Mouse (Mus musculus): ENCODE data around the gene D16Ertd472e.
A peak's percentile ranks its signal among the peaks of the same experiment; 100 is the strongest.

Gene D16Ertd472e

DNA sequence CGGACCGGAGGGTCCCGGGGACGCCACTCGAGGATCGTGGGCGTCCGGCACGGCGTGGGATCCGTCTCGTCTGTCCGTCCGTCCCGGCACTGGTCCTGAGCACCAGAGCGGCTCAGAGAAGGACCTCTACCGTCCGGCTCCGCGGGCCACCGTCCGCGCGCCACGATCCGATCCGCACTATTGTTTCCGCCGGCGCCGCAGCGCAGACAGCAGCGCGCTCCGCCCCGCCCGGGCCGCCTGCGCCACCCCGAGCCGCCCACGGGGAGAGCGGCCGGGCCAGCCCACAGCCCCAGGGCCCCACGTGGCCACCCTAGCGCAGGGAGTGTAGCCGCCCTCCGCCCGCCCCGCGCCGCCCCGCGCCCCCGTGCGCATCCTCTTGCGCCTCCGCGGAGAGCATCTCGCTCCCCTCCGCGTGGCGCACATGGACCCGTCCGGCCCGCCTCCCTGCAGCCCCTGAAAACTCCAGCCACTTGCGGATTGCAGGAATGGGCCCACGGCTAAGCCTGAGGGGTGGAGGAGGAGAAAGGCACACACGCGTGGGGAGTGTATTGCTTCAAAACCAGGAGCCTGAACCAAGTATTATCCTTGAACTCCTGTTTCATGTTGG lies at the start of gene D16Ertd472e:
TSS of gene D16Ertd472e (minus strand) at position 231 of the 607 bp plus-strand sequence.
- peak; percentile 79 for DNase-seq

DNA sequence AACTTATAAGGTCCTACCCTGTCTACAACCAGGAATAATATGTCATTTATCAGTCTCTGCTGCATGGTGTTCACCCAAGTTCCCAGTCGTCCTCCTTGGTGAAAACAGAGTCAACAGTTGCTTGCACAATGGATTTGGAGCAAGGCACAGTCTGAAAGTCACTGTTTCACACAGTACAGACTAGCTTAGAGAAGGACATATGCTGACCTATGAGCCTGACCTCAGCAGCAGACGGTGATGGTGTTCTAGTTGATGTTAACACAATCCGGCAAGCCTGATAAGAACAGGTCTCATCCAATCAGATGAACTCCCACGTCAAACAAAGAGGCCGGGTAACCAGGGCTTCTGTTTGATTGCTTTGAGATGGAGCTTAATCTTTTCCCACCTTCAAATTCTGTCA lies 46.2 kb upstream of the D16Ertd472e start:
- no peak for DNase-seq

DNA sequence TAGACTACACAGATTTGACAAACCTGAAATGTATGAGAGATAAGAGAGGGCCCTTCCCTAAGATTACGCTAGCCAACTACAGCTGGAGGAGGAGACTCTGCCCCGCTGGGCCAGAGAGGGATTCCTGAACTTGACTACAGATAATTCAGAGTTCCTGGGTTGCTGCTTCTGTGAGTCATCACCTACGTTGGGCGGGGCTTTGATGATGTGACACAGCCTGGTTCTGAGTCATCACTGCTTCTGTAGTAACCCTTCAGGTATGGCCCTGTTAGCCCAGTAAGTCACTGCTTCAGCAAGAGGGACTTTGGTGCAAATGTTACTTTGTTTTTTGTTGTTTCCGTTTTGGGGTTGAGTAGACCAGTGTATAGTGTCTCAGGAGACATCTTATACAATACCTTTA lies 42.9 kb upstream of the D16Ertd472e start:
- DNase-seq, result no peak

DNA sequence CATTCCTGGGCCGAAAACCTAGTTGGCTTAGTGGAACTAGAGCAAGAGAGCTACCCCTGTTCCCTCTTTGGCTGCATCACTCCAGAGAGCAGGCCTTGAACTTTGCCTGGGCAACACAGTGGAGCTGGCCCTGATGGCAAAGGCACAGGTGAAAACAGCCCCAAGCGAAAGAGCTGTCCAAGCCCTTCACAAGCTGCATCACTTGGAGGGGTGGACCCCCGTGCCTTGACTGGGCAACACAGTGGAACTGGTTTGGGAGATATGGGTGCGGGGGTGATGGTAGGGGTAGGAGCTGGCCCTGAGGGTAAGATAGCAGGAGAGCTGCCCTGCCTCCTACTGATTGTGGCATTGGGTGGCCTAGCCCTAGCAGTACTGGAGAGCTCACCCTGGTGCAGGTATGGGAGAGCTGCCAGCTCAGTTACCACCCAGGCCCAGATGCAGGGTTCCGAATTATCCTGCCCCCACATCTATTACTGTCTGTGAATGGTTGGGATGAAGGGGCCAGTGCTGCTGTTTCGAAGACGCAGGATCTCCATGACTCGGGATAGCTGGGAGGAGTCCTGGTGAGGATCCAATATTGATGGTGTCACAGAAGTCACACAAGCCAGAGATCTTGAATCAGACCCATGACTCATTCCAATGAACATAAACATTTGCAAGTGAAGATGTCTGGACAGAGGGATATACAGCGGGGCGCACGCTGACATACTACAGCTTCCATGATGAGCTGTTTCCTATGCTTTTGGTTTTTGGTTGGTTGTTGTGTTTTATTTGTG lies 41.4 kb upstream of the D16Ertd472e start:
- no peak for DNase-seq

DNA sequence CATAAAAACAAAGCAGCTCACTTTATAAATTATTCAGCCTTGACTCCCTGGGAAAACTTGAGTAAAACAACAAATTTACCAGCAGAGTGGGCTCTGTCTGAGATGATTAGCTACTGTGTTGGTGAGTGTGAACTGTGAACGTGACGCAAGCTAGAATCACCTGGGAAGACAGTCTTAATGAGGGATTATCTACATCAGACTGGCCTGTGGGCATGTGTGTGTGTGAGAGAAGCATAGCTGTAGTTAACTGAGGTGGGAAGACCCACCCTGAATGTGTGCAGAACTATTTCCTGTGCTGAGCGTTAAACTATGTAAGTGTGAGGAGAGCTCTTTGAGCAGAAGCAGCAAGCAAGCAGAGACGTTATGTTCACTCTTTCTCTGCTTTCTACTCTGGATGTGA lies 29.7 kb upstream of the D16Ertd472e start:
- DNase-seq, result no peak

DNA sequence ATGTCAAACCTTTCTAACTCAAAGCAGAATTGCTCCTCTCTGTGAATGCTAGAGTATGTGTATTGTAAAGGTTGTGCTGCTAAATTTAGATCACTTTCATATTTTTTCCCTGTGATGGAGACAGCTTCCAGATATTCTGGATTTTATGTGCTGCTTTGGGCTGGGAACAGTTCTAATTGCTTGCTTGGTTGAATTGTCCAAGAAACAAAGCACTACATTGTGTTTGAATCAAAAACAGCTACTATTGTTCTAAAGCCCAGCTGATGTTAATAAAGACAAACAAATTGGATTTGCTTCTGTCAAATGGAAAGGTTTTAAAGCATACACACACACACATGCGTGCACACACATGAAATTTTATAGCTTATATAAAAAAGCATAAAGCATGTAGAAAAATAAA lies 22.4 kb upstream of the D16Ertd472e start:
- no peak for DNase-seq

DNA sequence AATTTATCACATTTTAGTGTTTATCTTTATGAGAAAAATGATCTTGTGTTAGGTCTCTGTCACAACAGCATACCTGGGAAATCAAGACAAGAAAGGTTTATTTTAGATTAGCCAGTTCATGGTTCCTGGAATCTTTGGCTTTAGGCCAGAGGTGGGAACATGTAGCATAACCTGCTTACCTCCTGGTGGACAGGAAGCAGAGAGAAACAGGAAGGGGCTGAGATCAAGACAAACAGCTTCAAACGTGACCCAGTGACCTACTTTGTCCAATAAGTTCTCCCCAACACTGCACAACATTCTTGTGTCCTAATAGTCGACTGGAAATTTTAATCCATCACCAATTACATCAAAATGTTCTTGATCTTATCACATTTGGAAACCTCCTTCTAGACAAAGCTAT lies 19.9 kb upstream of the D16Ertd472e start:
- DNase-seq, result no peak

DNA sequence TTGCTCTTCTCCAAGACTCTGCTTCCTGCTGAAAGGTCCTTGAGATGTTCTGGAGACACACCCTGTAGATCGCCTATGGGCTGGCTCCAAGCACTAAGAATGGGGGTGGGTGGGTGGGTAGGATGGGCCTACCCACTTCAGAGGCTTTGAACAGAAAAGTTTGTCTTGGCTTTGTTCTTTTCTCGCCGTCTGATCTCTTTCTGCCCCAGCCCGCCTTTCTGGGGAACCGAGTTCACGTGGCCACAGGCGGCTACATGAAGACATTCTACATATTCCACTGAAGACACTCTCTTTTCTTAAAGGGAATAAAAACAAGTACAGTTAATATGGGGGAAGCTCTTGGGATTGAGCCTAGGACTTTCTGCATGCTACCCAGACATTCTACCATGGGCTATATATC lies 19.3 kb upstream of the D16Ertd472e start:
- no peak for DNase-seq

DNA sequence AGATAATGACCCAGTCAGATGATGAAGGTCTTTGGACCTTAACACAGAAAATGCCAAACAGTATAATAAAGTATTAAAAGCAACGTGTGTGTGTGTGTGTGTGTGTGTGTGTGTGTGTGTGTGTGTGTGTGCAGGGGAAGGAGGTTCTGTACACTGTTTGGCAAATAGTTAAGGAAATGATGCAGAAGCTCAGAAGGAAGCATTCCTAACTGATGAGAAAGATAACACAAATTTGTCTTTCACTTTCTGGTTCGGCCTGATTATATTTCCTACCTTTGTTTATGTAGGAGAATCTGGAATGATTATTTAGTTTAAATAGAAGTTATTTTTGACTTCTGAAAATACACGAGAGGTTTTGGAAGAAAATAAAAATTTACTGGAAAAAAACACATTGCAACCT lies 17.6 kb upstream of the D16Ertd472e start:
- no peak for DNase-seq

DNA sequence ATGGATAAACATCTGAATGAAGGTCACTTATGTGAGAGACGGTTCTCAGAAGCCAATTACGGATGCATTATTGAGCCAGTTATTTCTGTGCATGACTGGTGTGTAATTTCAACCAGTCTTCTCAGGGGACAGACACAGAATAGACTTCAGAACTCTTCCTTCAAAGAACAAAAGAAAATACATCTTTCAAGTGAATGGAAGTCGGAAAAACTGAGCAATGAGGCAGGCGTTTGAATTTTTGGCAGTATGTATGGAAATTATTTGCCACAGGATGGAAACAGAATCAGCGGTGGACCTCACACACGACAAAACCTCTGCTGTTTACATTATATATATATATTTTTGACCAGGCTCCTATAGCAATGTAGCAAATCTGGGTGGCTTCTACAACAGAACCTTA lies 14.6 kb upstream of the D16Ertd472e start:
- no peak for DNase-seq

DNA sequence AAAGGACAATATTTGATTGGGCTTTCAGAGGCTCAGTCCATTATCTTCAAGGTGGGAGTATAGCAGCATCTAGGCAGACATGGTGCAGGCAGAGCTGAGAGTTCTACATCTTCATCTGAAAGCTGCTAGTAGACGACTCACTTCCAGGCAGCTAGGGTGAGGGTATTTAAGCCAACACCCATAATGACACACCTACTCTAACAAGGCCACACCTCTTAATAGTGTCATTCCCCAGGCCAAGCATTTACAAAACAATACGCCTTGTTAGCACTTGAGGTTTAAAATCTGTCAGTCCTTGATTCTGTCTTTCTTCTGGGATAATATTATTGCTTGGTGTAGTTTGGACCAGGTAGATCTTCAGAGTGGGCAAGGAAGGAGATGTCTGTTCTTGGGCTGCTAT lies 12.3 kb upstream of the D16Ertd472e start:
- DNase-seq, result no peak

DNA sequence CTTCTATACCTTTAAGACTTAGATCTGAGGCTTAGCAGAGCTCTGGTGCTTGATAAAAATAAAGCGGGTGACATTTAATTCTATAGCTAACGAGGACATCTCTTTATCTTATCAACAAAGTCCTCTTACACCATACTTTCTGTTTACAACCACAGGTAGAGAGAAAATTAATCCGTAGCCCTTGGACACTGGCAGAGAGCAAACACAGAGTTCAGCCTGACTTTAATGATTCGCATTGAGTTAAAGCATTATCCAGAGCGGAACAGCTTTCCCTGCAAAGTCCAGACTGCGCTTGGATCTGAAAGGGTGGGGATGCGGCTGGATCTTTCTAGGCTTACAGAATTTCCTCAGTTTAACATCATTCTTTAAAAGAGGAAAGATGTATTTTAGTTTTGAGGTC lies 10.1 kb upstream of the D16Ertd472e start:
- no peak for DNase-seq

DNA sequence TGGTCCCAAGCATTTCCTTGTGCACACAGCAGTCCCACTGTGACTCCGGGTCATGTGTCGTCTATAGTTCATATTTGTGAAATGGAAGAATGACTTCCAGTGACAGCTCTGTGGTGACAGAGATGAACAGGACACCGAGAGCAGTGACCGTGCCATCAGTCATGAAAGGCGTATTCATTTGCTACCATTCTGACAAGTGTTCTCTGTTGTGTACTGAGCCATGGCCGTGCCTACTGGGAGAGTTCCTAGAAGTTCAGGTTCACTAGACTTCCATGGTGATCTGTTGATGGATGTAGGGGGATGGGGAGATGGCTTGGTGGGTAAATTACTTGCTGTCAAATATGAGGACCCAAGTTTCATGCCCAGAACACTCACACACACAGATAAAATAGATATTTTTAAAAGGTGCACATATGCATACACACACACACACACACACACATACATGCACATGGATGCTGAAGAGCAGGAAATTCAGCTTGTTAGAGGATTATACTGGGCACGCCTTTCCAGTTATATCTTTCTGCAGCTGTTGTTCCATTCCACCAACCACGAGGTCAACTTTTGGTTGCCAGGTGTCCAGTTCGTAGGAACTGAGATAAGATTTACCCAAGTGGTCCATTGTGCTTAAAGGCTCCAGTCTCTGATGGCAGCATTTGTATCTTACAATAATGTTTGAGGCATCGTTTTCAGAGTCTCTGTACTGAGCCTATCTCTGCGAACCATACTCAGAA lies 9.3 kb upstream of the D16Ertd472e start:
- DNase-seq, result no peak

DNA sequence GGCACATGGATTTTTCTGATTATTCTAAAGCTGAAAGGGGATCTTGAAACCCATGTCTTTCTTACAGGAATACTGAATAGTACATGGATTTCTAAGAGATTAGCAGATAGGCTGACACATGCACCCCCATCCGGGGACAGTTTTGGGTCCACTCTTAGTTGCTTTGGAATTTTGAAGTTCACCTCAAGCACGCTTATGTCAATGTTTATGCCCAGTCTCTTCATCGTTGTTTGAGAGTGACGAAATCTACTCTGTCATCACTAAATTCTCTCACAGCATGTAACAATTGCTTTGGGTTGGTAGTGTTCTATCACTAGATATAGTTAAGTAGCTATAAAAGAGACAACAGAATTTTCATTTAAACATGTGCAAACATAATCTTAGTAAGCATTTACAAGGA lies 8.7 kb upstream of the D16Ertd472e start:
- DNase-seq, result no peak

DNA sequence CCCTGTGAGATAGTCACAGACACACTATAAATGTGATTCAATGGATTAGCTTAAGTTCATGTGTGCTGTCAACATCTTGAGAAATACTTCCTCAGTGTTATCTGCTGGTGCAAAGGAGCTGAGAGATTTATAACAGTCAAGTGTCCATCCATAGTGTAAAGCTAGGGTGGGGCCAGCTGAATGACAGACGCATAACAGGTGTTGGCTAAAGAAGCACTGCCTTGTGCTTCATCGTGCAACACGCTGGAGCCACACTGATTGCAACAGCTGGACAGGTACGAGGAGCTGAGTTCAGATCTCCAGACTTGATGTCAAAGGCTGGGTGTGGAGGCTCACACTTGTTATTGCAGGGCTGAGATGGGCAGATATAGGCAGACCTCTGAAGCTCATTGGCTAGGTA lies 7.5 kb upstream of the D16Ertd472e start:
- DNase-seq, result no peak

DNA sequence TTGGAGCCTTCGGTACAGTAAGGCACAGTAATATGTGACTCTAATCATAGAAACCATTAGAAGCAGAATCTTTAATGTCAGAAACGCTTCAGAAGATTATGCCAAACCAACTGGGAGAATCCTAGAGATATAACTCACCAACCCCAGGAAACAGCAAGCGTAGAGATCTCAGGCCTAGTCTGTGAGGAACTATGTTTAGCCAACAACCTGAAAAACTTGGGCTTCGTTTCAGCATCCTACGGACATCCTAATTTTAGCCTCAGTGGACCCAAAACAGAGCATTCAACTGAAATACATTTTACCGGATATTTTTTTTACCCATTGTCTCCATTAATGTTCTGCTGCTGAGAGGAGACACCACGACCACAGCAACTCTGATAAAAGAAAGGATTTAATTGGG lies 3.9 kb upstream of the D16Ertd472e start:
- no peak for DNase-seq

DNA sequence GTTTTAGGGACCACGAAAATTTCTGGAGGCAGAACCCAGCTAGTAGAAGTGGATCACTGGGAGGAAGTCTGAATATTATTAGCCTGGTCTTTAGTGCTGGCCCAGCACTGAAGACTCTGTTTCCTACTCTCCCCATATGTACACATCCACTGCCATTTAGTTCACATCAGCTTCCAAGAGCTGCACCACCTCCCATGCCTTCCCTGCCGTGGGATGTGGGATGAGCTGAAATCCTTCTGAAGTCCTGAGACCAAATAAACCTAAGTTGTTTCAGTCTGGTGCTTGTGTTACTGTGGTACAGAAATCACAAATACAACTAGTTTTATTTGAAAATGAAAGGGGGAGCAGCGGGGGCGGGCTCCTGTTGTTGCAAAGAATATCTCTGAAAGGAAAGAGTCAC lies 2.9 kb upstream of the D16Ertd472e start:
- DNase-seq, result no peak

DNA sequence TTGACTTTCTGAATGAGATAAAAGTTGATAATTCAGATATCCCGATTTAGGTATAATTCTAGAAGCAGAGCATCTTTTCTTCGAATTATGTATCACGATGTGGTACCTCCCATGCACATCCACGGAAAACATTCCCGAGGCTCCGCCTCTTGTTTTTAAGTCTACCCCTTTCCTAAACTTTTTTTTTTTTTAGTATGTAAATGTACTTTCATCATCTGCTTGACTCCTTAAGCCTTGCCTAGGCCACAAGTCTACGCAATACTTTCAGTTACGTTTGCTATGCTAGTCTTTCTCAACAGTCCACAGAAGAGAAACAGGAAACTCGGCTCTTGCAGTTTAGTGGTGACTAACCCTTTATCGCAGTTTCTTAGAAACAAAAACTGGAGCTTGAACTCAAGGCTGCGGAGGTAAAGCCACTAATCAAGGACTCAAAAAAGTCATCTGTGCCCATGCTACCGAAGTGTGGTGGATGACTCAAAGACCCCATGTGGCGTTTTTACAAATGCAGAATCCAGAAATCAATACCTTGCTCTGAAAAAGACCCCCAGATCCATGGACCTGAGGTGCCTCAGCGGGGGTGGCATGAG lies 670 bp upstream of the D16Ertd472e start:
- no peak for DNase-seq

DNA sequence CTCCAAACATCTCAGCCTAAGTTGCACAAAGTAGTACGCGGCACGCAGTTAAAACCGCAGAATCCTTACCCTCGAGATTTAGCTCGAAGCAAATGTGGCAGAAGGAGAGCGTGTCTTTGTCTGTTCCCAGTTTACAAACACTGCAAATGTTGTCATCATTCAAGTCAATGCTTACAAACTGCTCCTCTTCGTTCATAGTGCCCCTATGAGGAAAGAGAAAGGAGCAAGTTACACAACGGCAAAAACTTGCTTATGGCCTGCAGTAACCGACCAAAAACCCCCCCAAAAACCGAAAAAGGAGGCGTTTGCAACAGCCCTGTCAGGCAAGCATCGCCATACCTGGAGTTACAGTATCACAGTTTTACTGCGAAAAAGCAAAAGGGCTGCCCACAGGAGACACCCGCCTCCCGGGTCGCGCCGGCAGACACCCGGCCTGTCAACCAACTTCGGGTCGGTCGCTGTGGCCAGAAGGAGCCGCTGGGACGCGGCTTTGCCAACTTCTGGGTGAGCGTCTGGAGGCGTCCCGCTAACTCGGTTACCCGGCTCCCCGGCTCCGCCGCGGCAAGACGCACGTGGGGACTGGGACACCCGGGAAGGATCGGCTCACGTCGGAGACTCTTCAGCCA lies 543 bp downstream of the D16Ertd472e start:
- no peak for DNase-seq

DNA sequence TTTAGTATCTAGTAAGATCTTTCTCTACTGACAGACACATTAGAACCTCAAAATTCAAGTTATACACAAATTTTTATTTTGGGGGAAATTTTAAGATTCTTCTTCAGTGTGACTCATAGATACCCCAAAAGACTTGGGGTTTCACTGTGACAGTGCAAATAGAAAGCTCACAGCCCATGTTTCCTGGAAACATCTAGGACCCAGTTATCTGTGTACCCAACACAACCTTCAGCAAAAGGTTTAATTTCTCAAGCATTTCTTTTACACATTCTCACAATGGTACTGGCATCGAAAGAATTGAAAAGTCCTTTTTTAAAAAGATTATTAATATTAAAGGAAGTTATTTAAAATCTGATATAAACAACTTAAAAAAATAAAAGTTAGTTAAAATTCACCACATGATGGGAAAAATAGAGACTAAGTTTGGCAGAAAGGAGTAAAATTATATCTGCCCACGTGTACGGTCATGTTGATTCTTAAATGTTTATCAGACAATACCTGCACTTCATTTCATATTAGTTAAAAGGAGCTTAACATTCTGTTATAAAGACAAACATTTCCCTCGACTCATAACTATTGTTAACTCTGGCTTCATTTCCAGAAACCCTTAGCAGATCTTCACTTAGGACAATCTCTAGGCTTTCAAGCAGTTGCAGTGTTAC lies 1.2 kb downstream of the D16Ertd472e start:
- no peak for DNase-seq

DNA sequence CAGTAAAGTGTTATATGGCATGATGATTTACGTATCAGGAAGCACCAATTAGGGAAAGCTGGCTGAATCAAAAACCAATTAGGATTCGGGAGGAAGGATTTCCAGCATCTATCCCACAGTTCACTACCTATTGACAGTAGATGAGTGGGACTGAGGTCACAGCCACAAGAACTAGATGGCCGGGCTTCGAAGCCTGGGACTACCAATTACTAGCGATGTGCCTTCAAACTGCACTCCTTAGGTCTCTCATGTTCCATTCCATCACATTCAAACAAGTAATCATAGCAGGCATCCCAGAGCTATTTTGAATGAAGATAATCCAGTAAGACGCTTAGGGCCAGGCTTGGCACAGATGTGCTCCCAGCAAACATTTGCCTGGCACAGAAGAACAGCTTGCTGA lies 2.3 kb downstream of the D16Ertd472e start:
- DNase-seq, result no peak

DNA sequence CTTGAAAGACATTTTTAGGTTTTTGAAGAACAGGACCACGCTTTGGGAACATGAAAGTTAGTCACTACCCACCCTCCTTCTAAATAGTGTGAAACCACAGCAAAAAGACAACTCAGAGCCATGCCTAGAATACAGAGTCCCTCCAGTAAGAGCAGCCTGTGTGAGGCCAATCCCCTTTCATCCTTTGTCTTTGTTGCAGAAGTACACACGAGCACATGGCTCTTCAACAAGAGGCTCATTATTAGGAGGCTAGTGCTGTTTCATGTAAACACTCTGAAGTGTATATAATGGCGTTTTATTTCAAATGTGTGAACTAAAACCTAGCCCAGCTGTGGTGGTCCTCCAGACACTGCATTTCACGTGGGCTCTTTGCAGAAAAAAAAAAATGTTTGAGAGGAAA lies 3.5 kb downstream of the D16Ertd472e start:
- no peak for DNase-seq
